Mouse (Mus musculus) small intestine, adult 2 months (tissue): ENCODE data around the gene Mthfr.

Experiments used
- CTCF ChIP-seq: fragments of 200-500 bp; IDR thresholded peaks from 2 replicates; pipeline ENCODE4 v1.5.1; 2012; ENCODE audit warnings: low read depth, mild to moderate bottlenecking, control low read depth, inconsistent platforms, low read length, moderate library complexity, mixed read lengths; ENCODE audit not compliant: insufficient replicate concordance, insufficient read length; ENCODE audit errors: extremely low read depth
- POLR2A ChIP-seq: fragments of 200-500 bp; IDR thresholded peaks from 2 replicates; pipeline ENCODE4 v1.6.1; 2012; ENCODE audit warnings: low read depth, mild to moderate bottlenecking, control low read depth, inconsistent platforms, low read length, moderate library complexity

DNA sequence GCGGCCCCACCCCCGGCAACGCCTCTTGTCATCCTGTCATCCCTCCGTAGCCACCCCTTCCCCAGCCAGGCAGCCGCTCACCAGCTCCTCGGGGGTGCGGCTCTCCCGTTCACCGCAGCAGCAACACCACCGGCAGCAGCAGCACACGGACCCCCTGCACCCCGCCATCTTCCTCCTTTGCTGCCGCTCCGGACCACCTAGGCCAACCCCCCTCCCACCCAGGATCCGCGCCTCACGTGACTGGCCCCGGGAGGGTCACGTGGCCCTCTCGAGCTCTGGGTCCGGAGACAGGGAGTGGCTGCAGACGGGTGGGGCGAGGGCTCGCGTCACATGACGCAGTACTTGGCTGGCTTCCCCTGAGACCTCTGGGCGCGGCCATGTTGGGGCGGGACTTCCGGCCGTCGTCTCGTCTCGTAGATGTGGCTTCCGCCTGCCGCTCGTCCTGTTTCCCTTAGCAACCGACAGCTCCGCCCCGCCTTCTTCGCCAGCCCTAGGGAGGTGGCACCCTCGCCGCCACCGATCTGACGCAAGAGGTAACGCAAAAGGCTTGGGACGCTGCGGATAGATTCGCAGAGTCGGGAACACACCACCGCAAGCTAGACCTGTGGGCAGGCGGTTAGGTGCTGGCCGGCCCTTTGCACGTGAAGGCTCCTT, at the start of gene Mthfr, which contains the start of gene Clcn6:
- TF ChIP-seq POLR2A: peak; percentile 53
- no peak for TF ChIP-seq CTCF
